Mouse (Mus musculus) ES-Bruce4 (cell line): Measurements from ENCODE around the gene Slc39a11.

Experiments used
- CTCF ChIP-seq: IDR thresholded peaks from one replicate; pipeline ENCODE4 v1.8.1; 2011; ENCODE audit warnings: low read depth, low read length
- EP300 ChIP-seq: IDR thresholded peaks from 2 replicates; pipeline ENCODE4 v1.6.1; 2011; ENCODE audit warnings: low read depth, low read length; ENCODE audit not compliant: insufficient read depth
- POLR2A ChIP-seq: IDR thresholded peaks from one replicate; pipeline ENCODE4 v1.8.1; 2011; ENCODE audit warnings: low read length; ENCODE audit not compliant: insufficient read depth

- TF ChIP-seq POLR2A (no peak), CTCF (no peak), EP300 (no peak)
Observed at GRCm38 (mm10) chr11:113494021-113494546, 155.8 kb downstream of the Slc39a11 start.
